In genomic region chr13:97764067-97764466, GRCm38 (mm10) we compare ENCODE assay signal across 11 mouse cellular contexts. TPM values are rescaled to one million over a fixed set of nuclear protein-coding genes. Genes with fewer than 3 reads are reported as not detected.
DNase-seq lines count a peak whose midpoint lies in the region; ATAC-seq lines count a peak whose summit lies in the region.
"Had no signal": no experiment of that assay in that cellular context is flagged by ENCODE, and none has a peak within 500 bp of the region (broad histone marks: within the 10 kb centered on the region; RNA-seq: fewer than 3 reads in every experiment).

No protein-coding gene starts in this region.

- H3K9me3 ChIP-seq in heart, embryonic 12.5 days (replicated peaks) = no peaks in the 10 kb centered on the region
- H3K9me3 ChIP-seq in neural tube, embryonic 15.5 days (replicated peaks) = no peaks in the 10 kb centered on the region
- H3K9me3 ChIP-seq: G1E had no signal

- intact Hi-C loops in gastrocnemius, postnatal 14 days (cut with DNase I; ENCODE audit: low total_unique reads) = no loop called here

- H3K4me3 ChIP-seq in heart, embryonic 12.5 days = no peak overlapping the region
- no peak overlapping the region for H3K4me3 ChIP-seq in neural tube, embryonic 15.5 days (replicated peaks)

- WGBS in heart, embryonic 12.5 days = 33% methylated on average over 7 of the region's 7 CpGs
- 48% methylated on average over 7 of the region's 7 CpGs for WGBS in neural tube, embryonic 15.5 days

- ATAC-seq in heart, embryonic 12.5 days (ENCODE audit: insufficient number of reproducible peaks, low FRiP score) = 0 out of 2 replicates have a peak, but pooled peaks have one; percentile 18
- ATAC-seq in neural tube, embryonic 15.5 days (ENCODE audit: low FRiP score) = 0 out of 2 replicates have a peak, but pooled peaks have one; percentile 41

- peak overlapping the region; percentile 26; the same call in 1 of the 2 replicates for H3K27ac ChIP-seq in heart, embryonic 12.5 days (ENCODE audit: poor library complexity, severe bottlenecking)
- no peak overlapping the region; the same call in 1 of the 2 replicates for H3K27ac ChIP-seq in neural tube, embryonic 15.5 days (replicated peaks)

- peaks cover 11% of the 10 kb centered on the region for H3K4me1 ChIP-seq in heart, embryonic 12.5 days (replicated peaks)
- peaks cover 10% of the 10 kb centered on the region for H3K4me1 ChIP-seq in neural tube, embryonic 15.5 days

- H3K27me3 ChIP-seq in heart, embryonic 12.5 days (replicated peaks) = no peaks in the 10 kb centered on the region
- H3K27me3 ChIP-seq in neural tube, embryonic 15.5 days (replicated peaks) = no peaks in the 10 kb centered on the region

- H3K9ac ChIP-seq in heart, embryonic 12.5 days = no peak overlapping the region
- no peak overlapping the region for H3K9ac ChIP-seq in neural tube, embryonic 15.5 days (replicated peaks)

- no peaks in the 10 kb centered on the region for H3K36me3 ChIP-seq in heart, embryonic 12.5 days
- H3K36me3 ChIP-seq in neural tube, embryonic 15.5 days = no peaks in the 10 kb centered on the region
- H3K36me3 ChIP-seq: G1E had no signal

- no peak overlapping the region for H3K4me2 ChIP-seq in heart, embryonic 12.5 days
- H3K4me2 ChIP-seq in neural tube, embryonic 15.5 days = no peak overlapping the region

- peak; percentile 45 for DNase-seq in gastrocnemius, postnatal 14 days
- DNase-seq in gastrocnemius, adult 8-10 months (ENCODE audit: low spot score in 2 of 2) = no peak
- DNase-seq in ovary, adult 18-20 months (ENCODE audit: low spot score) = peak; percentile 54
- no peak for DNase-seq in ovary, postnatal 14 days (ENCODE audit: low spot score)
- DNase-seq in kidney, postnatal 4 days = no peak
- no peak for DNase-seq in urinary bladder, postnatal 25 days (ENCODE audit: low spot score)
- DNase-seq: cerebellum, adult 11 months; thymus, postnatal 14 days had no signal

RNA-seq across cellular contexts. Expression of gene Gm10260, which starts 3.6 kb away (rescaled TPM):
- 100 to 1,000 TPM; 129 to 154 TPM for total RNA-seq in gastrocnemius, postnatal 14 days (2021)
- total RNA-seq in gastrocnemius, adult 8-10 months (2022) = 100 to 1,000 TPM in 3 of 4 experiments, 10 to 100 TPM in 1; 78.9 to 137 (median 104) TPM
- 0.64 and 2.3 TPM in 2 replicates for polyA plus RNA-seq in heart, embryonic 12.5 days (2016; fragmentation: Nextera tagmentation; extraction: Ambion mirVana)
- polyA plus RNA-seq in neural tube, embryonic 15.5 days (2015; fragmentation: Nextera tagmentation; extraction: Ambion mirVana) = 2.4 and 4.2 TPM in 2 replicates

Comparison
In these comparisons a context has a peak if more than half of its experiments do, and no peak if none do; other contexts are left out.
1. DNase-seq: peak in gastrocnemius, postnatal 14 days (single experiment) and ovary, adult 18-20 months (single experiment); none in gastrocnemius, adult 8-10 months (0 of 2), ovary, postnatal 14 days (single experiment), kidney, postnatal 4 days (0 of 2) and urinary bladder, postnatal 25 days (single experiment).